Mouse (Mus musculus) telencephalon, adult 2 months (tissue): ENCODE measurements around the gene Dctn2.
"Not testable (repeated sequence)": the region's sequence is repeated elsewhere in the genome, so short reads cannot be mapped to it uniquely, and the experiment has no call there.

ENCODE experiments used
- DNase-seq: peaks from one replicate; pipeline ENCODE4 v3.0.0-alpha.2; 2011; ENCODE audit warnings: low read depth, low spot score

The Dctn2 gene

DNA sequence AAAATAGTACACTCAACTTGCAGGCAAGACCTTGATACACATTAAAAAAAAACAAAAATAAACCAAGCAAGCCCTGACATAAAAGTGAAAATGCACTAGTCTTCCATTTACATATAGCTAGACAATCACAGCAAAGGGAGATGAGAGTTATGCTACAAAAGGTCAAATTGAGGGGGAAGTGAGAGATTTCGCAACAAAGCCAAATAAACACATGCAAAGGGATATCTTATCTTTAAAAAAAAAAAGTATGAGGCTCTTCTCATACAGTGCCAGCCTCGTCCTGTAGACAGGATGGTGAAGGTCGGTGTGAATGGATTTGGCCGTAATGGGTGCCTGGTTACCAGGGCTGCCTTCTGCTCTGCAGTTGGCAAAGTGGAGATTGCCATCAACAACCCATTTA, 46.7 kb downstream of the Dctn2 start:
- no peak for DNase-seq

DNA sequence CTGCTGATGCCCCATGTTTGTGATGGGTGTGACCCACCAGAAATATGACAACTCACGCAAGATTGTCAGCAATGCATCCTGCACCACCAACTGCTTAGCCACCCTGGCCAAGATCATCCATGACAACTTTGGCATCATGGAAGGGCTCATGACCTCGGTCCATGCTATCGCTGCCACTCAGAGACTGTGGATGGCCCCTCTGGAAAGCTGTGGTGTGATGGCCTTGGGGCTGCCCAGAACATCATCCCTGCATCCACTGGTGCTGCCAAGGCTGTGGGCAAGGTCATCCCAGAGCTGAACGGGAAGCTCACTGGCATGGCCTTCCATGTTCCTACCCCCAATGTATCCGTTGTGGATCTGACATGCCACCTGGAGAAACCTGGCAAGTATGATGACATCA, 47.3 kb downstream of the Dctn2 start:
- DNase-seq, result not testable (repeated sequence)

DNA sequence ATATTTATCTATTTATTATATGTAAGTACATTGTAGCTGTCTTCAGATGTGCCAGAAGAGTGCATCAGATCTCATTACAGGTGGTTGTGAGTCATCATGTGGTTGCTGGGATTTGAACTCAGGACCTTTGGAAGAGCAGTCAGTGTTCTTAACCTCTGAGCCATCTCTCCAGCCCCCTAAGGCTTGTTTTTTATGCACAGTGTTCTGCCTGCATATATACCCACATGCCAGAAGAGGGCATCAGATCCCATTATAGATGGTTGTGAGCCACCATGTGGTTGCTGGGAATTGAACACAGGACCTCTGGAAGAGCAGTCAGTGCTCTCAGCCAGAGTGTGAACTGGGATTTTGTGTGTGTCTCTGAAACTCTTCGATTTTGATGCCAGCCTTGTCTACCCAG, 48.8 kb downstream of the Dctn2 start:
- DNase-seq, result not testable (repeated sequence)

DNA sequence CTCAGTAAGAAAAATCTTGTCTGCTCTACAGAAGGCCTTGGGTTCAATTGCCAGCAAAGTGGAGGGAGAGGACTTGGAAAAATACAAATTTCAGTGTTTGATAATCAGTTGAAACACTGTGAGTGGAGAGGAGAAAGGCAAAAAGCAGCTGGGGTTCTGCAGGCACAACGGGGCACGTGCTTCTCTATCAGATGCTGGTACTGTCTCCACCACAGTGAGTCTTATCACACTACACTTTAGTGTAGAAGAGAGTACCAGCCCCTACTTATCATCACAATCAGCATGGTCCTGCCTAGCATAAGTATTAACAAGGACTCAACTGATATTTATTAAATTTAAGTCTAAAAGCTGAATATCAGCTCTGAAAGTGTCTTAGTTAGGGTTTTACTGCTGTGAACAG, 51.1 kb downstream of the Dctn2 start:
- no peak for DNase-seq

DNA sequence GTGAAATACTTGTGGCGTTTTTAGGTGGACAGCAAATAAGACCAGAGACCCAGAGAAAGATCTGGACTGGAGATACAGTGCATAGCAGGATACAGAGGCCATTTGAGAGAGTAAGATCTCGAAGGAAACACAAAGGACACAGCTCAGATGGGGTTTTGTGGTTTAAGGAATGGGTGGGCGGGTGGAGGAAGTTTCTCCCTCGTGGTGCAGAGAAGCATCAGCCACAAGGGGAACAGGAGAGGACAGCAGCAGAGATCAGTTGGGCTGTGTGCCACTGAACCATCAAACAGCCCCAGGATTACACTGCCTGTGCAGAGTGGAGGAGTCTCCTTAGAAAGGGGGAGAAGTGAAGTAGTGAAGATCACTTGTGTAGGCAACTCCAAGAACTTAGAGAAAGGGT, 51.8 kb downstream of the Dctn2 start:
- DNase-seq, result no peak

DNA sequence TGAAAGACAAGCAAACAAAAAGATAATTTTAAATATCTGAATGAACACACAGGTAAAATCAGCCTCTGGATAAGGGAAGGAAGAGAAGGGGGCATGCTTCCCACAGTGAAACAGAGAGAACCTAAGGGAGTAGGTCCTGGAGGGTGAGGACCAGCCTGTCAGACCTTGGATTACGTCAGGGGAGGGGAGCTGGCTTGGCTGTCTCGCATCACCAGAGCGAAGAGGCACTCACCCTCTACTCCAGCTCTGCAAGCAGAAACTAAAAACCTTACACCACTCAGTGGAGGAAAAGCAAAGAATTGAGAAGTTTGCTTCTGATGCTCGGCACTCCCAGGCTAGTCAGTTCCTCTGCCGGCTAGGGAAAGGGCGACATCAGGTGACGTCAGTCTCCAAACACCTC, 53.8 kb downstream of the Dctn2 start:
- DNase-seq, result no peak

DNA sequence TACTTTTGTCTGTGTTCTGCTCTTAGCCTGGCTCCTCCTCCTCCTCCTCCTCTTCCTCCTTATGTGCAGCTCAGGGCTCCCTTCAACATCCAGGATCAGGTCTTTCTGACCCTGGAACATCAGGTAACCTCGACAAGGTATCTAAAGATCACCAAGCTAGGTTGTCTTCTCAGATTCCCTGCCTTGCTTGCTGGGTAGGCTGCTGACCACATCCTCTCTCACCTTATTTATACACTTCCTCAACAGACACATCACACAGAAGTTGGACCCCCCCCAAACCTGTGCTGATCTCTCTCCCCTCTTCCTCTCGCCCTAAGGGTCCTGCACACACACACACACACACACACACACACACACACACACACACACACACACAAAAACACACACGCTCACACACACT, 55.5 kb downstream of the Dctn2 start, which contains the start of gene Arhgap9:
Gene Arhgap9 (plus strand): TSS at position 344 of the 400 bp plus-strand sequence.
- no peak for DNase-seq

DNA sequence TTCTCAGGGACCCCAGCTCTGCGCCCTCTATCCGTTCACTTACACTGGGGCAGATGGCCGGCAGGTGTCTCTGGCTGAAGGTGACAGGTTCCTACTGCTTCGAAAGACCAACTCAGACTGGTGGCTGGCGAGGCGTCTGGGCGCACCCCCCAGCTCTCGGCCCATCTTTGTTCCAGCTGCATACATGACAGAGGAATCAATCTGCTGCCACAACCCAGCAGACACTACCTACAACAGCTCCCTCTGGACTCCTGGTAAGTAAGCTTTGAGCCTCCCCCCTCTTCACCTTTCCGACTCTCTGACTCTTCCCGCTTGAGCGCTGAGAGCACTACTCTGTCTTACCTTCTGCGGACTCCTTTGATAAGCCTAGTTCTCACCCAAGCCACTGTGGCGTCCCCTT, 56.0 kb downstream of the Dctn2 start:
- DNase-seq, result no peak

DNA sequence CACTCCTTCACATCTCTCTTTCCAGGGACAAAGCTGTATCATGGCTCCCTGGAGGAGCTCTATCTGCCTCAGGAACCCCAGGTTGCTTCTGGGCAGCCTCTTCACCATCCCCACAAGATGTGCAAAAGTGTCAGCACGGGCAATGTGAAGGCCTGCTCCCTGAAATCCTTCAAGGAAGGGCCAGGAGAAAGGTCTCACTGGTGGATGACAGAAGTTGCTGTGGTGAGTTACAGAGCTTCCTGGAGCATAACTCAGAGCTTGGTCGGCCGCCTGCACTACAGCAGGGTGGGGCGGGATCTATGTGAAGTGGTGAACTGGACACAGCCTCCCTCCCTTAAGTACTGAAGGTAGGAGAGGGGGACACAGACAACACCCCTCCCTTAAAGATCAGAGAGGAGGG, 56.5 kb downstream of the Dctn2 start:
- no peak for DNase-seq

DNA sequence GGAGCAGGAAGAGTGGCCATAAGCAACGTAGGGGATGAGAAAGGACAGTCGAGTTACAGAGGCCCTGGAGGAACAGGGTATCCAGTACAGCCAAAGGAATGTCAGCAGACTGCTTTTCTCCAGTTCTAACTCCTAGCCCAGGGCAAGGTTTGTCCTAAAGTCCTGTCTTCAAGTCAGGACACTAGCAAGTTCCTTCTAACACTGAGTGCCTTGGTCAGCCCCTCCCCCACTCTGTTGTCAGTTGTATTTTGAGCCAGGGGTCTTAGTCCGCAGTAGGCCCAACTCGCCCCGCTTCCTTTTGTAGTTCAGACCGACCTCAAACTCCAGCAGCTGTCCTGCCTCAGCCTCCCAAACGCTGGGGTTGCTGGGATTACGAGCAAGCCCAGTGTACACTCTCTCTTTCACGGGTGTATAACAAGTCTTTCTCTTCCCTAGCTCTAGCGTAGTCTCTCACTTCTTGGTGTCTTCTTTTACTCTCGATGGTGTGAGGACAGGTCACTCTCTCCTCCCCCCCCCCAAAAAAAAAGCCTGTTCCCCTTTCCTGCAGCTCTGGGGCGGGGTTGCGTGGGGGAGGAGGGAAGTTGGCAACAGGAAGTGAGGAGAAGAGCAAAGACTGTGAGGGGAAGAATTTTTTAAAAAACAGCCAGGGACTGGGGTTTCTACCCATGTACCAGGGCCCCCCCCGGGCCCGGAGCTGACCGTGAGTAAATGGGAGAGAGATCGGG, 57.1 kb downstream of the Dctn2 start:
- no peak for DNase-seq

DNA sequence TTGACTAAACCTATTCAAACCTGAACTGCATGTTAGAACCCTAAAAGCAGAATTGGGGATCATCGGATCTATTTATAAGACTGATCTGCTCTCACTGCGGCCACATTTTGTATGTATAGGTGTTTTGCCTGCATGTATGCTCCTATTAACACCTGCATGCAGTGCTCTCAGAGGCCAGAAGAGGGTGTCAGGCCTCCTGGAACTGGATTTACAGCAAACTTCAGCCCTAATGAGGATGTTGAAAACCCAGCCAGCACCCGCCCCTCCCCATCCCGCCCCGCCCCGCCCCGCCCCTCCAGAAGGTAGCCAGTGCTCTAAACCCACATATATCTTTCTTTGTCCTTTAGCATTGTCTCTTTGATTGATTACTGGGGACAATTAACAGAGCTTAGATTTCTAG, 58.3 kb downstream of the Dctn2 start:
- DNase-seq, result no peak

DNA sequence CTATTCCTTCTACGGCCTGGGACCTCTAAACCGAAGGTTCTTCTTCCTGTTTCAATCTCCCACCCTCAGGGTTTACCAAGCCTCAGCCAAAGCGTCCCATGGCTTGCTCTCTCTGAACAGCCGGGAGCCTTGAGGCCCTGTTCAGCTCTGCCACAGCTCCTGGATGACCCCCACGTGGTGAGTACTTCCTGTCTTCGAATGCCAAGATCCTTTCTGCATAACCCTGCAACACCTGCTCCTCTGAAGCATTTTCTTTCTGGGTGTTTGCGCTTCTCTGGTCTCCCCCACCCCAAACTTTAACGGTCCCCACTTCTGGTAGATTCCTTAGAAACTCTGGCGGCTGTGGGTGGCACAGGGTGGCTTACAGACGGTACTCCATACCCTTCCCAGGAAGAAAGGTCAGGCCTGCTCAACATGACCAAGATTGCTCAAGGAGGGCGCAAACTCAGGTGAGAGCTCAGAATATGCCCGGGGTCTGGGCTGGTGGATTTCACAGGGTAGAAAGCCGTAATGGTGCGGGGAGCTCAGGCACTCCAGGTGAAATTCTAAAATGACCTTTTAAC, 59.4 kb downstream of the Dctn2 start:
- DNase-seq, result no peak

DNA sequence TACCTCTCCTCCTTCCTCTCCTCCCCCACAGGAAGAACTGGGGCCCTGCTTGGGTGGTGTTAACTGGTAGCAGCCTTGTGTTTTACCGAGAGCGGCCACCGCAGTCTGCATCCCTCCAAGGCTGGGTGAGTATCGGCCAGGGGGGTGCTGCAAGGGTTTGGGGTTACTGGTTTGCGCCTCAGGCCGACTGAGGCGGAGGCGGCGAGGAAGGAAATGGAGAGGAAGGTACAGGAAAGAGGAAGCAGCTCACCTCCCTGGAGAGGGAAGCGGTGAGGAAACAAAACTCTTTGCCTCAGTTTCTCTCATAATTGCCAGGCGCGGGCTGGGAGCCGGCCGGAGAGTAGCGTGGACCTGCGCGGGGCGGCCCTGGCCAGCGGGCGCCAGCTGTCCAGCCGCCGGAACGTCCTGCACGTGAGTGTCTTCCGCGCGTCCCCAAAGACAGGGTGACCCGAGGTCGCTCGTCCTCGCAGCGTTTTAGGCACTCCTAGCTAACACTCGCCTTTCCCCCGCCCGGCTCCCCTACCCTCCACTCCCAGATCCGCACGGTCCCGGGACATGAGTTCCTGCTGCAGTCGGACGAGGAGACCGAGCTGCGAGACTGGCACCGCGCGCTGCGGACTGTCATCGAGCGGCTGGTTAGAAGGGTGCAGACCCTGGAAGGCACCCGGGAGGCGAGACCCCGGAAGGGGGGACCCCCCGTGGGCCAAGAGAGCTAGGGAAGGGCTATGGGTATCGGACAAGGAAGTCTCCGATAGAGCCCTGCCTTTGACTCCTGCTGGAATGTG, 60.0 kb downstream of the Dctn2 start:
- no peak for DNase-seq

DNA sequence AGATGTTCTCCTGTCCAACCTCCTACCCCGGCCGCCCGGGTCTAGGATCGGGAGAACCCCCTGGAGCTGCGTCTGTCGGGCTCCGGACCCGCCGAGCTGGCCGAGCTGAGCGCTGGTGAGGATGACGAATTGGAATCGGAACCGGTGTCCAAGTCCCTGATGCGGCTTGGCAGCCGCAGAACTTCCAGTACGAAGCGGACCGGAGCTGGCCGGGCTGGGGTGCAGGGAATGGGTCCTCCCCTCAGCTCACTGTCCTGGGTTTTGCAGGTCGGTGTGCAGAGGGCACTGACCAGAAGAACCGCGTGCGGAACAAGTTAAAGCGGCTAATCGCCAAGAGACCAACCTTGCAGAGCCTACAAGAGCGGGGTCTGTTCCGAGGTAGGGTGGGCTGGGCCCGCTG, 60.7 kb downstream of the Dctn2 start:
- DNase-seq, result no peak

DNA sequence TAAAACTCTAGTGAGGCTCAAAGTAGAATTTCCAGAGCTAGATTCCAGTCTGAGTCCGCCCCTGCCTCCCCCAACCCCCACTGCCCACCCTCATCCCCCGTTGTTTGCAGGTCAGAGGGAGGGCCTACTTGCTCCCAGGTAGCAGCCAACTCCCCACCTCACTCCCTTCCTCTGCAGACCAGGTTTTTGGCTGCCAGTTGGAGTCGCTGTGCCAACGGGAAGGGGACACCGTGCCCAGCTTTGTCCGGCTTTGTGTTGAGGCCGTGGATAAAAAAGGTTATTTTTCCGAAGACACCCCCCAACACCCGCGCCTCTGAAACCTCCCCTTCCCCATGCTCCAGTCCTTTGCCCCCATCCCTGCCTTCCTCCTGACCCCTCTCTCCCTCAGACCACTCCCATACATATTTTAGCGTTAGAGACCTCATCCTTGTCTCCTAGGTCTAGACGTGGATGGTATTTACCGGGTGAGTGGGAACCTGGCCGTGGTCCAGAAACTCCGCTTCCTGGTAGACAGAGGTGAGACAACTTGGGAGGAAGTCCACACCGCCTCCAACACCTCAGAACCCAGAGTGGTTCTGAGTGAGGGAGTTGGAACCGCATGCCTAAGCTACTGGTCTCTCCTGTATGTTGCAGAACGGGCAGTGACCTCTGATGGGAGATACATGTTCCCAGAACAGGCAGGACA, 61.4 kb downstream of the Dctn2 start:
- no peak for DNase-seq

DNA sequence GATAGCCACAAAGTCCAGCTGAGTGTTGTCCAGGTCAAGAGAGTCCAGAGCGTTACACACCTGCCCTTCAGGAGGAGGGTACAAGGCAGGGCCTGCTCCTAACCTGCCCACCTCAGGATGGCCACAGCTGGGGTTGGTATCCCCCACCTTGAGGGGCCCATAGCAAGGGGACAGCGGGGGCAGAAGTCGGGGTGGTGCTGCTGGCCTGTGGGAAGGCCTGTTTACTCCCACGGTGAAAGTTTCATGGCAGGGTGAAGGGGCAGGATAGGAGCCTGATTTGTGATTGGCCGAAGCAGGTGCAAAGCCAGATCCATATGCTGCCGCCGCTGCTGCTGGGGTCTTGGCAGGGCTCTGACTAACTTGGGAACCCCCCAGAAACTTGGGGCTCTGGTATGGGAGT, 64.0 kb downstream of the Dctn2 start:
- DNase-seq, result no peak
